Comparison of ENCODE assay signal across 12 mouse cellular contexts in genomic region chr2:38378346-38378745, GRCm38 (mm10). TPM values are rescaled to one million over a fixed set of nuclear protein-coding genes. Genes with fewer than 3 reads are reported as not detected.
DNase-seq lines count a peak whose midpoint lies in the region; TF ChIP-seq lines count a peak whose summit lies in the region.
"Had no signal": no experiment of that assay in that cellular context is flagged by ENCODE, and none has a peak within 500 bp of the region (broad histone marks: within the 10 kb centered on the region; RNA-seq: fewer than 3 reads in every experiment).

No protein-coding gene starts in this region.

- no peak overlapping the region for H3K27ac ChIP-seq in cortical plate, adult 2 months (ENCODE audit: insufficient read depth, low read length)
- no peak overlapping the region for H3K27ac ChIP-seq in forebrain, embryonic 10.5 days
- H3K27ac ChIP-seq: heart, embryonic 15.5 days; limb, embryonic 13.5 days; neural tube, embryonic 12.5 days had no signal

- H3K4me3 ChIP-seq in cortical plate, adult 2 months (ENCODE audit: insufficient read depth, low read length): no peak overlapping the region
- no peak overlapping the region for H3K4me3 ChIP-seq in forebrain, embryonic 10.5 days

- WGBS in forebrain, embryonic 10.5 days: 28% methylated on average over 5 of the region's 5 CpGs

- H3K27me3 ChIP-seq in splenic B cell, adult 2 months (ENCODE audit: control insufficient read depth, insufficient read depth, low read length, poor library complexity, severe bottlenecking): no peaks in the 10 kb centered on the region
- H3K27me3 ChIP-seq in forebrain, embryonic 10.5 days (ENCODE audit: poor library complexity, severe bottlenecking): peaks cover 78% of the 10 kb centered on the region

- no peaks in the 10 kb centered on the region for H3K36me3 ChIP-seq in splenic B cell, adult 2 months (ENCODE audit: control insufficient read depth, insufficient read depth, low read length, poor library complexity, severe bottlenecking)
- no peaks in the 10 kb centered on the region for H3K36me3 ChIP-seq in forebrain, embryonic 10.5 days (replicated peaks)
- H3K36me3 ChIP-seq: heart, embryonic 15.5 days; limb, embryonic 13.5 days; neural tube, embryonic 12.5 days had no signal

- no peaks in the 10 kb centered on the region for H3K9me3 ChIP-seq in forebrain, embryonic 10.5 days
- H3K9me3 ChIP-seq: heart, embryonic 15.5 days; limb, embryonic 13.5 days; neural tube, embryonic 12.5 days had no signal

- DNase-seq in cerebellum, postnatal 14 days: peak; percentile 38 to 44
- DNase-seq in cerebellum, adult 8-10 months: no peak
- peak; percentile 38 for DNase-seq in lung, postnatal 10 days
- DNase-seq in lung, postnatal 14 days: no peak
- DNase-seq in splenic B cell, adult 2 months (ENCODE audit: low read depth, low spot score): peak; percentile 62
- no peak for DNase-seq in forebrain, embryonic 10.5 days (ENCODE audit: extremely low spot score, low spot score)
- DNase-seq in urinary bladder, postnatal 14 days (ENCODE audit: low spot score): no peak

- no peaks in the 10 kb centered on the region for H3K4me1 ChIP-seq in cortical plate, adult 2 months (ENCODE audit: control insufficient read depth, insufficient read depth, low read length)
- peaks cover 34% of the 10 kb centered on the region for H3K4me1 ChIP-seq in forebrain, embryonic 10.5 days

- TF ChIP-seq CTCF in cortical plate, adult 2 months (IDR thresholded peaks at IDR 0.05; ENCODE audit: extremely low read depth, insufficient read depth, low read length): peak; percentile 34; the same call in 1 of the 2 replicates

- no peak for TF ChIP-seq POLR2A in cortical plate, adult 2 months (IDR thresholded peaks at IDR 0.05; ENCODE audit: extremely low read depth, insufficient read depth, low read length)

RNA-seq across cellular contexts. Expression of gene Lhx2, which starts 39.3 kb away (rescaled TPM):
- polyA plus RNA-seq in cortical plate, adult 2 months (2012; rRNA removed): 82.4 and 83.3 TPM in 2 replicates
- 108 and 115 TPM in 2 replicates for polyA plus RNA-seq in forebrain, embryonic 10.5 days (2016; fragmentation: Nextera tagmentation; extraction: Ambion mirVana)
- polyA plus RNA-seq: stomach, embryonic 14.5 days had no signal

Comparison
In these comparisons a context has a peak if more than half of its experiments do, and no peak if none do; other contexts are left out.
1. DNase-seq: peak in cerebellum, postnatal 14 days (2 of 2), lung, postnatal 10 days (single experiment) and splenic B cell, adult 2 months (single experiment); none in cerebellum, adult 8-10 months (single experiment), lung, postnatal 14 days (single experiment), forebrain, embryonic 10.5 days (single experiment) and urinary bladder, postnatal 14 days (single experiment).